Mouse (Mus musculus) megakaryocyte, adult 5-6 weeks (primary cell): ENCODE measurements around the gene Hist3h2a. TPM values are rescaled to one million over a fixed set of nuclear protein-coding genes. Genes with fewer than 3 reads are reported as not detected.
A peak's percentile ranks its signal among the peaks of the same experiment; 100 is the strongest.
"Not testable (repeated sequence)": the region's sequence is repeated elsewhere in the genome, so short reads cannot be mapped to it uniquely, and the experiment has no call there.

Source experiments
- ATAC-seq: 2 replicates; pipeline ENCODE4 v1.8.0; 2016; ENCODE audit warnings: mild to moderate bottlenecking, inconsistent platforms; ENCODE audit not compliant: poor library complexity, severe bottlenecking
- total RNA-seq, 2 experiments: library from RNA; stranded (forward) in 1 of 2; stranded (reverse) in 1 of 2; fragments of 153-499, 151-499 nt in 1 of 2; fragments of 221-1000, 200-1000 nt in 1 of 2; gene quantifications; 2 replicates each; pipeline versions ENCODE4 v1.2.3 to v1.2.4; 2015 to 2017

Hist3h2a gene
- total RNA-seq, 2 experiments from 2014 or later: 24.9 to 273 TPM

DNA sequence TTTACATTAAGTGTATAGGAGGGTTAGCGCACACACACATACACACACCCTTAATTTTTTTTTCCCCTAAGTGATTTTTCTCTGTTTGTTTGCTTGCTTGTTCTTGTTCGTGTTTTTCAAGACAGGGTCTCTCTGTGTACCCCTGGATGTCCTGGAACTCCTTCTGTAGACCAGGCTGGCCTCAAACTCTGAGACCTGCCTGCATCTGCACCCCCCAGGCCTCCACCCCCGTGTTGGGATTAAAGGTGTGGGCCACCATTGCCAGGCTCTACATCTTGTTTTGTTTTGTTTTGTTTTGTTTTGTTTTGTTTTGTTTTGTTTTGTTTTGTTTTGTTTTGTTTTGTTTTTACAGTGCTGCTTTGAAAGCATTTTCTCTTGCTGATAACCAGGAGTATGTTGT, 7.2 kb upstream of the Hist3h2a start:
- no peak for ATAC-seq

DNA sequence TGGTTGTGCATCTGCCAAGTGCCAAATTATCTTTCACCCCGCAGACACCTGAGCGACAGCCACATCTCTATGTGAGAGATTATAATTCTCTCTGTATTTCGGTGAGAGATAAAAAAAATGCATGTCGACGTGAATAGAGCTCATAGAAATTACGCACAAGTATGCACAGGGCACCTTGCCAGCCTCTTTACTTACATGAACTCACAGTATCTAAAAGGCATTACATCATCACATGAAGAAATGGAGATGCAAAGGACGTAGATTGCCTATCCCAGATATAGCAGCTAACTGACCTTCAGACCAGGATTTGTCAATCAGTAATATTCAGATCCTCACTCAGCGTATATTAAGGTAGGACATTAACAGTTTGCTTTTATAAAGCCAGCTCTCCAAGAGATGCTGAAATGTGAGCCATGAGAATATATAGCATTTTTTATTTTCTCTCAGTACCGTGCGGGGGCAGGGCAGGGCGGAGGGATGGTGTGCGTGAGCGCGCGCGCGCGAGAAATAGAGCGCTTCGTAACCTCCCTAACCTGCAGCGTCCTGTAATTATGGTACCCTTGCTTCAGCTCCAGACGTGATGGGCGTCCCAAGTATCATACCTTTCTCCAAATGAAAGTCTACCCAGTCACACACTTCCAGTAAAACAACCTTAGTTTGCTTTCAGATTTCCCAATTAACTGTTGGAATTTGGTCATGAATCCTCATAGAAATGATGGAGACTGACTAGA, 6.5 kb upstream of the Hist3h2a start:
- ATAC-seq: peak; percentile 27; the same call in 1 of the 2 replicates

DNA sequence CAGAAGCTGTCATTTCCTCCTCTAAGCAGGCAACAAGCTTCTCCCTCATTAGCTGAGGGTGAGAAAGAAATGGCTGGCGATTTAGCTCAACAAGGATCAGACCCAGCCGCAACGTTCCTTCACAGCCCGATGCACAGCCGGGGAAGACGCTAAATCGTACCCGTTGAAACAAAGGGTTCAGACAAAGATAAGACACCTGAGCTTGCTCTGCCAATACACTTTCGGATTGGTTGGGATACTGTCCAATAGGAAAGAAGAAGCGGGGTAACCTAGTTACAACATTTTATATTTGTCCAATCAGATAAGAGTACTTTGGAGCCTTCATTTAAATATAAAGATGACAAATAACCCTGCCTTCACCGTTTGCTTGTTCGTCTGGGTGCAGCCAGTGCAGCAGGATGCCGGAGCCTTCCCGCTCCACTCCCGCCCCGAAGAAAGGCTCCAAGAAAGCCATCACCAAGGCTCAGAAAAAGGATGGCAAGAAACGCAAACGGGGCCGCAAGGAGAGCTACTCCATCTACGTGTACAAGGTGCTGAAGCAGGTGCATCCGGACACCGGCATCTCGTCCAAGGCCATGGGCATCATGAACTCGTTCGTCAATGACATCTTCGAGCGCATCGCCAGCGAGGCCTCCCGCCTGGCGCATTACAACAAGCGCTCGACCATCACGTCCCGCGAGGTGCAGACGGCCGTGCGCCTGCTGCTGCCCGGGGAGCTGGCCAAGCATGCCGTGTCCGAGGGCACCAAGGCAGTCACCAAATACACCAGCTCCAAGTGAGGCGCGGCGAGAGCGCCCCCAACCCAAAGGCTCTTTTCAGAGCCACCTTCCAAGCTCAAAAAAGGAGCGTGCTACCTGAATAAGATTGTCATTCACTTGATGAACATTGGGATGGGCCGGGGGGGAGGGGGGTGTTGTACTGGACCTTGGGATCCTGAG, 5.7 kb upstream of the Hist3h2a start, which contains the start of gene Hist3h2ba:
Gene Hist3h2ba (plus strand): TSS at position 379 of the 938 bp plus-strand sequence.
- peak; percentile 75 for ATAC-seq

DNA sequence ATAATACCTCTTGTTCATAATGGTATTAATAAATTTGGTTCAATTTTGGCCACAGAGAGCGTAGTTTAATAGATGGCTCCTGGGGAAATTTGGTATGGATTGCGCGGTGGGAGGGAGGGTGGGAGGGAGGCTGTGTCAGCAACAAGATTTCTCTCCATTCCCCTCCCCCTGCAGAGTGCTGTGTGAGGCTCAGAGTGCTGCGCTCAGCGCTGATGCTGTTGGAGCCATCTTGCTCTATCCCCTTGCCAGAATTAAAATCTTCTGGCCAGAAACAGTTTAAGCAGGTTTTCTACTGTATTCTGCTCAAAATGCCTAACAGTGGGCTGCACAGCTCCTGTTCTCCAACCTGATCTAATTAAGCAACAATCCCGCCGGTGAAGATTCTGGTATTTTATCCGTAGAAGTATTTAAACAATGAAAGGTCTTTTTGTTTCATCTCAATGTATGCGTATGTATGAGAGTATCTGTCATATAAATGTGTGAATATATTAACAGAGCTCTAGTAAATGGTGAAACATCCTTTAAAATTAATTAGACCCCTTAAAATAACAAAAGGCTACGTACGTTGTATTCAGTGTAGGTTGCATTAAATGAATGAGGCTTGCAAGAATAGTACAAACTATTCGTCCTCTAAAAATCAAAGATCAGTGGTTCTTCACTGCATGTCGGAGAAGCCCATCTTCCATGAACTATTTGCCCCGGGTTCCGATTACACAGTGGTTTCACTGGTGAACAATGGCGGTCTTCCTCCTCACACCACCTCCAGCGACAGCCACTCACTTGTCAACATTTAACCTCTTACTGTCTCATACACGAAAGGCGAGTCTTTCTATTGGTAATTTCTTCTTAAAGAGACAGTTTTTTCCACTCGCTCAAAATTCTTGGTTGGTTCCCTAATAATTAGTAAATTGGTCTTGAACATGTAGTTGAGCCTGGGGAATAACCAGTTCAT, 4.7 kb upstream of the Hist3h2a start:
- ATAC-seq: no peak

DNA sequence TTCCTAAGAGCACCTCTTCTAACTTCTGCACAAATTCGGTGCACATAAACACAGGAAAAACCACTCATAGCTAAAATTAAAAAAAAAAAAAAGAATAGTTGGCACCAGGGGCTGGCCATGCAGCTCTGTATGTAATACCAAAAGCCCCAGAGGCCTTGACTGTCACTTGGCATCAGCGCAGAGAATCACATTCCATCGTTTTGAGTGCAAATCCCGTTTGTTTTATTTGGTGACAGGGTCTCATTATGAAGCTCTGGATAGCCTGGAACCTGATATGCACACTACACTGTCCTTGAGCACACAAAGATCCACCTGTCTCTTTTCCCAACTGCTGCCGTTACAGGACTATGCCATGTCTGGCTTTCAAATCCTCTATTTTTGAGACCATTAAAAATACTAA, 3.3 kb upstream of the Hist3h2a start:
- ATAC-seq: no peak

DNA sequence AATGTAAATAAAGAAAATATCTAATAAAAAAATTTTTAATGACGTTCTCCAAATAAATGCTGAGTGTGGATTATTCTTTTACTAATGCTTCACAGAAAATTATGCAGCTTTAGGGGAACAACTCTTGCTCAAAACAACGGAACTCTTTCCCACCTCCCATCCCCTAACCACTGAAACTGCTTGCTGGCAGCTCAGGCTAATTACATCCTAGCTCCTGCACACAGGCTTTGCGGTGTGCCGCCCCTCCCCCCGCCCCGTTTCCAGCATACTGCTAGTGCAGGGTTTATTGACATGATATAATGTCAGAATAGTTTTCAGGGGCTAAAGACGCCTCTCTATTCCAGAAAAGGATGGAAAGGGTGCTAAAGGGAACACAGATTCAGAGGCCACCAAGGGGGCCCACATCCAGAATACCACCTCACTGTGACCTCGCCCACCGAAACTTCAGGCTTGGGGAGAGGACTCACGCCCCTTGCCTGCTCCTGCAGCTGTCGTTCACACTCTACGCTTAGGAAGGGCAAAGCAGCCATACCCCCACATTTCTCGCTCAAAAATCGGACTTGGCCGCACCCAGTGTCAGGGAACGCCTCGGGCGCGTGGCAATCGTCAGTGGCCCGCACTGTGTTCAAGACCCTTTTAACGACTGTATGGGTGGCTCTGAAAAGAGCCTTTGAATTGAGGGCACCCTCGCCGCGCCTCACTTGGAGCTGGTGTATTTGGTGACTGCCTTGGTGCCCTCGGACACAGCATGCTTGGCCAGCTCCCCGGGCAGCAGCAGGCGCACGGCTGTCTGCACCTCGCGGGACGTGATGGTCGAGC, 925 bp upstream of the Hist3h2a start:
- ATAC-seq: 0 out of 2 replicates have a peak, but pooled peaks have one; percentile 8

DNA sequence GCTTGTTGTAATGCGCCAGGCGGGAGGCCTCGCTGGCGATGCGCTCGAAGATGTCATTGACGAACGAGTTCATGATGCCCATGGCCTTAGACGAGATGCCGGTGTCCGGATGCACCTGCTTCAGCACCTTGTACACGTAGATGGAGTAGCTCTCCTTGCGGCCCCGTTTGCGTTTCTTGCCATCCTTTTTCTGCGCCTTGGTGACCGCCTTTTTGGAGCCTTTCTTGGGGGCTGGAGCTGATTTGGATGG, 390 bp upstream of the Hist3h2a start:
- ATAC-seq: not testable (repeated sequence)

DNA sequence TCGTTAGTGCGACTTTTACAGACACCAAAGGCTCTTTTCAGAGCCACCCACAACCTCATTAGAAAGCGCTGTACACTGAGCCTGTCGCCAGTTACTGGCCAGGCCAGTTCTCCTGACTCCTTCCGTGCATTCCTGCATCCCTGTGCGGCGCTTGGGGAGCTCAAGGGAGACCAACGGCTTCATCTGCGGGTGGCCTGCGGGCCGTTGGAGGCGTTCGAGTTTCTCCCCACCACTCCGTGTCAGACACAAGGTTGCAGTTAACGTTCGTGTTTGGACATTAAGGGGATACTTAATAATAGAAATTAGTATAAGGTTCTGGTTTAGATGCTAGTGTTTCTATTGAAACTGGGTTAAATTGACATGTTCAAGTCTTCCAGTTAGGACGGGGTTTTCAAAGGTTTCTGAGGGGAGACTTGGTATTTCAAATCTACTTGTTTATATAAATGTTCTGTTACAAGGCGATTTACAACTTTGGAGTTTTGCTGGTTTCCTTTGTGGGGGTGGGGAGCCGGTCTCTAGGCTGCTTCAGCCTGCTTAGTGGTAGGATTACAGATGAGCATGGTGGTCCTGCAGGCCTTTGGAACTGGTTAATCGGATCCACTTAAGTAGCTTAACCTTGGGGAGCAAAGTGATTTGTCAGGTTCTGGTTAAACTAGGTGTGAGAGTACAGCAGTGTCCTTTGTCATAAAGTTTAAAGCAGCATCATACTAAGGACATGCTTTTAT, 820 bp downstream of the Hist3h2a start:
- ATAC-seq: peak; percentile 30

DNA sequence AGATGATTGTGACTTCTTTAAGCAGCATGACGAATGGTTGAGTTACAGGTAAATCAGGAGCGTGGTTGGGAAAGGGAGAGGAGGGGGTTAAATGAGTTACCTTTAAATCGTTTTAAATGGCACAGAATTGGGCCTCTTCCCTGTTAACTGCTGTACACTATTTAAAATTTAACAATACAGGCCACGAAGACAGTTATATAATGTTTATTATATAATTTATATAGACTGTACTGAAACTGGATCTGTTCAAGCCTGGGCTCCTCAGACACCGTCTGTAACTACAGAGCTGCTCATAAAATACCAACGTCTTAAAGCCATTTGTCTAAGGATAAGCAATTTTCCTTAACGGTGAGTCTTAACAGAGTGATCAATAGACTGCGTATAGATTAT, 1.4 kb downstream of the Hist3h2a start:
- no peak for ATAC-seq

DNA sequence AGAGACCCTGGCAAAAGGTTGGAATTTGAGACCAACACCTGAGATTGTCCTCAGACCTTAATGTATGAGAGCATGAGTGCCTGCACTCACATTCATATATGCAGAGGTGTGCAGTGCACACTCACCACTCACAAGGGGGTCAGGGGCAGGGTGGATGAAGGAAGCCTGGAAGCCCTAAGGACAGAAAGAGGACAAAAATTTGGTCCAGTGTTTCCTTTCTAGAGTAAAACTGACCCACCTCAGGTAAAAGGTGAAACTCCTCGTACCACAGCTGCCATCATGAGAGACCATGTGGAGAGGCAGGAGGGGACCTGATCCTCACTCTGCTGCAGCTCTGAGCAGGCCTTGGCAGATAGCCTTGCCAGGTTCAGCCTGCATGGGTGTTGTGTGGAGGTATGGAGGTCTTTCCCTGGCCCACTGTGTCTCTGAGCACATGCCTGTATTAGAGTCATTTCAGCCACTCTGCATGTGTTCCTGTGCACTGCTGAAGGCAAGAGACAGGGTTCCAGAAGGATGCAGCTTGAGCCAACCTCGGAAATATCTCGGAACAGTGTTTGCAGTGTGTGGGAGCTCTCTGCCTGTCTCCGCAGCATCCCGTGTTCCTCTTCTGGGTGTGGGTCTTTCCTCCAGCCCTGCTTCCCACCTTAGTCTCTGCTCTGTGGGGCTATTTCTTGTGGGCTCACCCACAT, 2.9 kb downstream of the Hist3h2a start:
- no peak for ATAC-seq

DNA sequence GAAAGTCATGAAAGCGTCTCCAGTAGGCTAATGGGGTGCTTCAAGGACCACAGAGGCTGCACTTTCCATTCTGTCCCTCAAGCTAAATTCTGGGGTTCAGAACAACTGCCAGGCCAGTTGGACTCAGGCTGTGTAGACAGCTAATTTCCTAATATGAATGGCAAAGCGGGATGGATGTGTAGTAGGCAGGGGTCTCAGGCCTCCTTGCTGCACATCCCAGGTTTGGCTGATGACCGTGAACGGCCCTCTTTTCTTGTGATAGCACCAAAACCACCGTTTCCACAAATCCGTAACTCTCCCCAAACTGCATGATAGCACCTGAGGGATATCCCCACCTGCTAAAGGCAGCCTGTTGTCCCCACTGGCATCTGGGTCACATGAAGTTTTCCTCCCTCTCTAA, 4.1 kb downstream of the Hist3h2a start:
- ATAC-seq: no peak

DNA sequence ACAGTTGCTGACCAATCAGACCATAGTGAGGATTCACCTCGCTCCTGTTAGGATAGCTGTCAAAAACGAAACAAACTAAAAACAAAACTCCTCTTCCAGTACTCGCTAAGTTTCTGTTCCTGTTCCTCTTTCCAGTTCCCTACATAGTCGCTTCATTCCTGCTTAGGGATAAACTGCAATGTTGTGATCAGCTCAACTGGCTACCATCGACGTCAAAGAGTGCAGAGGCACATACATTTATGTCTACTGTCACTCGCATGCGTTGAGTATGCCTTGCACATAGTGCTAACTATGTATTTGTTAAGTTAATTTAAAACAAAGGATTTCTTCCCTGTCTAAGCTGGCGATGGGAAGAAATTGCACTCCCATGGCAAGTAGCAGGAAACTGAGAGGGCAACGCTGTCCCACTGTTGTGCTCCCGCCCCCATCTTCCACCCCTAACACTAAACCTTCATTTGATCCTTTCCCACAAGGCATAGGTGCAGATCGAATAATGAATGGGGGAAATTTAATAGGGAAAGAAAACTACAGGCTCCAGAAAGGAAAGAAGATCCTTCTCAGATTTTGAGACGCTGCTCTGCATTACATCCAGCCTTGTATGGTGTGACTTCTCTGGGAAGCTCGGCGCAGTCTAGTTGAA, 4.8 kb downstream of the Hist3h2a start:
- peak; percentile 28 for ATAC-seq

DNA sequence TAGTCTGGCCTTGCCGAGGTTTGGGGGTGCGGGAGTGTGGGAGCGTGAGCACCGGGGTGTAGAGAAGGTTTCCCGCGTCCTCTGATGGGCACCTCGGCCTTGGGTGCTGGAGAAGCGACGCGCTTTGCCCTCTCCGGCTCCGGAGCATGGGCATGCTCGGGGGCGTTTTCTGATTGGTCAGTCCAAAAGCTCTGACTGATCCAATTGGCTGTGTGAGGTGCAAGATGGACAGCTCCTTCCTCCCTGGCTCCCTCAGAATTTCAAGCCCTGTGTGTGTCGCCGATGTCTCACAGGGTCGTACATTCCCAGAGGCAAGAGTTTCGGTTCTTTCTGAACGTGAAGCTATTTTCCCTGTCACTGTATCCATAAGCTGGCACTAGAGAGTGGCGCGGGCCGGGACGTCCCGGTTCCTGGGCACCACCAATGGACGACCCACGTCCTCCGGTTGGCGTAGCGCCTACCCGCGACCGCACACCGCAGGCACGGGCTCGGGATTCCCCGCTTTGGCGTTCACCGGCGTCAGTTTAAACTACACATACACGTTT, 5.5 kb downstream of the Hist3h2a start:
- ATAC-seq: peak; percentile 83

DNA sequence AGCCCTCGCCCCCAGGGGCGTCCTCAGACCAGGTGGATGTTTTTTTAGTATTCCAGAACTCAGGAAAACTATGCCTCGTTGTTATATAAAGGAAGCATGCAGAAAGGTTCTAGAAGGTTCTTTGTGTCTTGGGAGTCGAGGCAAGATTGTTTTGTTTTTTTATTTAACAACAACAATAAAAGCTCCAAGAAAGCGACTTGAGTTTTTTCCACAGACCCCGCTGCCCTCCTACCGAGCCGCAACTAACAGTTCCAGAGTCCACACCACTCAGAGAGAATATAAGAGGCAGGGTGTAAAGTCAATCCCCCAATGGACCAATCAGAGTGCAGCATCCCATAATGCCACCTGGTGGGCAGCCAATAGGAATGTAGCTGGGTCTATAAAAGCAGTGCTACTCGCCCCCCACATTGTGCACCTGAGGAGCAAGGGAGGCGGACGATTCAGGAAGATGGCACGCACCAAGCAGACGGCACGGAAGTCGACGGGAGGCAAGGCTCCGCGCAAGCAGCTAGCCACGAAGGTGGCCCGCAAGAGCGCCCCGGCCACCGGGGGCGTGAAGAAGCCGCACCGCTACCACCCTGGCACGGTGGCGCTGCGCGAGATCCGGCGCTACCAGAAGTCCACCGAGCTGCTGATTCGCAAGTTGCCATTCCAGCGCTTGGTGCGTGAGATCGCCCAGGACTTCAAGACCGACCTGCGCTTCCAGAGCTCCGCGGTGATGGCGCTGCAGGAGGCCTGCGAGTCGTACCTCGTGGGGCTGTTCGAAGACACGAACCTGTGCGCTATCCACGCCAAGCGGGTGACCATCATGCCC, 7.1 kb downstream of the Hist3h2a start:
- ATAC-seq: no peak

DNA sequence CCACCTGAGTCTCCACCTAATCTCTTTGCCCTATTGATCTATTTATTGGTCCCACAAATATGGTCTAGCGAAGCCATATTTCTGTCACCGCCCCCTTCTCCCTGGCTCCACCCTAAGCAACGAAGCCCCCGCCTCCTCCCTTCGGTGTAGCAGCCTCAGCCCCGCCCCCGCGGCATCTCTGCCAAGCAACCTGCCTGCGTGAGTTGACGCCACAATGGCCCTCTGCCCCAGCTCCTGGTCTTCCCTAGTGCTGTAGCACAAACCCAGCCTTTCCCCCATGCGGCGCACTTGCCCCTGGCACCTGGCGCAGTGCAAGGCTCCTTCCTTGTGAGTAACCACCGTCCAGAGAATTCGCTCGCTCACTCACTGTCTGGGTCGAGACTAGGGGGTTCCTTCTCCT, 9.1 kb downstream of the Hist3h2a start:
- no peak for ATAC-seq

DNA sequence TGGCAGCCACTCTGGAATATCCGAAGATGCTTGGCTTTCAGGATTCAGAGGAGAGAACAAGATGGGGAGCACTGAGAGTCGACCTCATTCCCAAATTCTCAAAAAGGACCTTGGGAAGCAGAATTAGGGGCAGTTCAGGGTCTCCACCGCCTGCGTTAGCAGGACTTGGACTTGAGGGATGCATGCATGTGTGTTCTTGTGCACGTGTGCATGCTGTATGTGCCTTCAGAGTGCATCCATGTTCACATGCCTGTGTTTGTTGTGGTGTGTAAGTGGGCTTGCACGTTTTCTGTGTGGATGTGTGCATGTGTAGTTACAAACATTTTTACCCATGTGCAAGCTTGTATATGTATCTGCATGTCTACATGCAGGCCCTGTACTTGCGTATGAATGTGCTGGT, 9.7 kb downstream of the Hist3h2a start:
- no peak for ATAC-seq
